Mouse (Mus musculus) limb, embryonic 11.5 days (tissue): ENCODE measurements at regions not wholly inside any gene's neighbourhood (a gene's known extent, or its start where the extent isn't known, plus 50 kb on each side); places are given as distances from the start of the nearest gene placed in this dataset.
"Not testable (repeated sequence)": the region's sequence is repeated elsewhere in the genome, so short reads cannot be mapped to it uniquely, and the experiment has no call there.

ENCODE experiments used
- ATAC-seq: fragments of 200-750 bp; cut with Nextera tagmentation; 2 replicates; pipeline ENCODE4 v1.8.0; 2017; ENCODE audit warnings: low read depth; ENCODE audit not compliant: insufficient number of reproducible peaks, low FRiP score, low TSS enrichment
- DNase-seq: peaks from one replicate; pipeline ENCODE4 v3.0.0-alpha.2; 2015; ENCODE audit warnings: low spot score
- H3K27ac ChIP-seq: fragments of 300-500 bp; sonication (generic); replicated peaks from 2 replicates; pipeline ENCODE4 v1.5.1; 2014; ENCODE audit warnings: low read depth, mild to moderate bottlenecking, low read length
- H3K27me3 ChIP-seq: fragments of 300-500 bp; sonication (generic); 2 replicates; pipeline ENCODE4 v1.6.1; 2014; ENCODE audit warnings: mild to moderate bottlenecking, low read length, mixed read lengths; ENCODE audit not compliant: control insufficient read depth, insufficient read depth
- H3K36me3 ChIP-seq: fragments of 300-500 bp; sonication (generic); 2 replicates; pipeline ENCODE4 v1.6.1; 2014; ENCODE audit warnings: mild to moderate bottlenecking, low read length, moderate library complexity, mixed read lengths; ENCODE audit not compliant: control insufficient read depth, insufficient read depth
- H3K4me1 ChIP-seq: fragments of 300-500 bp; sonication (generic); 2 replicates; pipeline ENCODE4 v1.6.1; 2014; ENCODE audit warnings: low read length, mixed read lengths; ENCODE audit not compliant: control insufficient read depth, insufficient read depth
- H3K4me2 ChIP-seq: fragments of 300-500 bp; sonication (generic); 2 replicates; pipeline ENCODE4 v1.6.1; 2014; ENCODE audit warnings: low read depth, mild to moderate bottlenecking, moderate library complexity; ENCODE audit not compliant: severe bottlenecking
- H3K4me3 ChIP-seq: fragments of 300-500 bp; sonication (generic); 2 replicates; pipeline ENCODE4 v1.5.1; 2014; ENCODE audit warnings: low read depth, low read length
- H3K9ac ChIP-seq: fragments of 300-500 bp; sonication (generic); 2 replicates; pipeline ENCODE4 v1.6.1; 2014; ENCODE audit warnings: mild to moderate bottlenecking, low read length
- H3K9me3 ChIP-seq: fragments of 300-500 bp; sonication (generic); 2 replicates; pipeline ENCODE4 v1.6.1; 2016; ENCODE audit warnings: low read length; ENCODE audit not compliant: control insufficient read depth
- WGBS: fragments of 180-500 bp; shearing (Covaris S2); extraction: QIAGEN DNeasy Blood & Tissue Kit; methylation state at CpG from one replicate; pipeline ENCODE4 v1.1.7; 2014; 5-methylcytosine and 5-hydroxymethylcytosine counted together

DNA sequence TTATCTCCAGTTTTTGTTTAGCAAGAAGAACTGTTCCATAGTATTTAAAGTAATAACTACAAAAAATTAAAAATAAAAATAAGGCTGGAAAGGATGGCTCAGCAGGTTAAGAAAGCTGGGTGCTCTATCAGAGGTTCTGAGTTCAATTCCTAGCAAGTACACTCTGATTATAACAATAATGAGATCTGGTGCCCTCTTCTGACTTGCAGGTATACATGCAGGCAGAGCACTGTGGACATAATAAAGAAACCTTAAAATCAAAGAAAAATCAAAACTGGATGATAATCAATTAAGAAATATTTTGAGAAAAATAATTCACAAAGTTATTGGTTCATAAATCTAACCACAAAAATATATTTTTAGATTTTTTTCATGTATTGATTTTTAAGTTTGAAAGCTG lies 346.7 kb upstream of the Cdh8 start:
- no peak for ATAC-seq
- Histone ChIP-seq H3K9ac (no peak overlapping the region), H3K27me3 (no peaks in the 10 kb centered on the region), H3K9me3 (no peaks in the 10 kb centered on the region), H3K4me3 (no peak overlapping the region), H3K36me3 (no peaks in the 10 kb centered on the region), H3K4me2 (no peak overlapping the region), H3K27ac (no peak overlapping the region), H3K4me1 (no peaks in the 10 kb centered on the region)
- DNase-seq = no peak

DNA sequence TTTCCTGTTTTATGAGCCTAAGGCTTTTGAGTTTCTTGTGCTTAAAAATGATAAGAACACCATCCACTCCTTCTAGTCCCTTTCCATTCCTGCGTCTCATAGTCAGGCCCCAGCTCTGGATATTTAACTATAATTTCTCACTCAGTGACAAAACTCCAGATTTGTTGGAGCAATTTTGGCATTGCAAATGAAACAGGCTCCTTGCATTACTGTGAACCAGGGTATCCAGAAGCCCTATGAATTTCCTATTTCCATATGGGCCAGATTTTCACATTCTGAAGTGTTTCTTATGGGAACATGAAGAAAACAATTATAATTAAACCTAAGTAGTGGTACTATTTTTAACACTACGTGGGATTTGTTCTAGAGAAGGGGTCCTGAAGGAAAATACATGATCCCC lies 319.9 kb upstream of the Cdh8 start:
- ATAC-seq = no peak
- no peak overlapping the region for H3K27ac ChIP-seq

DNA sequence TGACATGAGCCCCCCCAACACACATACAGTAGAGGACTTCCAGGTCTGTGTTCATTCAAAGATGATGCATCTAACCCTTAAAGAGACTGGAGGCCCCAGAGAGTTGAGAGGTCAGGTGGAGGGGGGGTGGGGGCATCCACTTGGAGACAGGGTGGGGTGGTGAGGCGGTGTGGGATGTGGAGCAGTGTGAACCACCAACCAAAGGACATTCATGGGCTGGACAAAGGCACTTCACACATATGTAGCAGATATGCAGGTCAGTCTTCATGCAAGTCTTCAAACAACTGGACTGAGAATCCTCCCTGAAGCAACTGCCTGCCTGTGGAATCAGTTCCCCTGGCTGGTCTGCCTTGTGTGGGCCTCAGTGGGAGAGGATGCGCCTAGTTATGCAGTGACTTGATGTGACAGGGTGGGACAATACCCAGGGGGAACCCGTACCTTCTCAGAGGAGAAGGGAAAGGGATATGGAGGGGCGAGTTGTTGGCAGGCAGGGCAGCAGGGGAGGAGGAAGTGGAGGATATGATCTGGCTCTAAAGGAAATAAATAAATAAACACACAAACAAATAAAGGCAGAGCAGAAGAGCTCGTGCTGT lies 308.5 kb upstream of the Cdh8 start:
- Histone ChIP-seq H3K4me1 (no peaks in the 10 kb centered on the region), H3K27me3 (no peaks in the 10 kb centered on the region), H3K4me2 (no peak overlapping the region), H3K27ac (no peak overlapping the region), H3K4me3 (no peak overlapping the region), H3K9me3 (no peaks in the 10 kb centered on the region), H3K9ac (no peak overlapping the region), H3K36me3 (no peaks in the 10 kb centered on the region)
- ATAC-seq (peak; percentile 69; the same call in 1 of the 2 replicates), DNase-seq (no peak)
- WGBS = 78% methylated on average over 5 of the region's 5 CpGs

More for the DNA sequence above, 319.9 kb upstream of the Cdh8 start:
- WGBS = 80% methylated on average over 2 of the region's 2 CpGs
- no peaks in the 10 kb centered on the region for H3K36me3 ChIP-seq
- H3K4me2 ChIP-seq = no peak overlapping the region
- H3K9ac ChIP-seq = no peak overlapping the region
- H3K4me3 ChIP-seq = no peak overlapping the region
- no peaks in the 10 kb centered on the region for H3K4me1 ChIP-seq
- no peaks in the 10 kb centered on the region for H3K27me3 ChIP-seq
- H3K9me3 ChIP-seq = no peaks in the 10 kb centered on the region
- no peak for DNase-seq

DNA sequence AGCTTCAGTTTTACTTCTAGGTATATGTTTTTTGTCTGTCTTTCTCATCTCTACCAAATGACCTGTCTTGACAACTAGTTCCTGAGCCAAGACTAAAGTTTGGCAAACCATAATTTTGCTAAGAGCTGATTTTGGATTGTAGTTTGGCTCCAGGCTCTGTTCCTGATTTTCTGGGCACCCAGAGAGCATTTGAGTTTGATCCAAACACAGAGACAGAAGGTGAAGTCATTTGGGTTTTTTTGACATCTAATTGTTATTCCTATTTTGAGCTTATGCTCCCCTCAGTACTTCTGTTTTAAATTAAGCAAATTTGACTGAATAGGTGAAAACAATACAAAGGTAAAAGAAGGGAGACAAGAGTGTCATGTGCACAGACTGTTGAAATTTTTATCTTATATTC lies 302.7 kb upstream of the Cdh8 start:
- Histone ChIP-seq H3K27me3 (no peaks in the 10 kb centered on the region), H3K9ac (no peak overlapping the region), H3K4me2 (no peak overlapping the region), H3K9me3 (no peaks in the 10 kb centered on the region), H3K36me3 (no peaks in the 10 kb centered on the region), H3K27ac (no peak overlapping the region), H3K4me3 (no peak overlapping the region), H3K4me1 (no peaks in the 10 kb centered on the region)
- DNase-seq (no peak), ATAC-seq (no peak)

DNA sequence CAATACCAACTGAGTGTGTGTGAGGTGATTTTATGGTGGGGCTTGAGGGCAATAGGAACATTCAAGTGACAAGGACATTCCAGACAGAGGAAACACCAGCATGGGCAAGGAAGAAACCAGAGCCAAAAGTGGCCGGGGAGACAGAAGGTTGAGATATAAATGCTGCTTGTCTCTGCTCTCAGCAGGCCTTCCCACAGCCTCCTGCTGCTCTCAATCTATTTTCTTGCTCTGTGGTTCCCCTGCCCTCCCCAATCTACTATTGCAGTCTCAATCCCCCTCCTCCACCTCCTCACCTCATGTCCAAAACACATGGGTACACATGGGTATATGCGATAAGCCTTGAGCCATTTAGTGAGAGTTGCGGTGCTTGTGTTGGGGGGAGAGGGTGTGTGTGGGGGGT lies 265.4 kb upstream of the Cdh8 start:
- Histone ChIP-seq H3K27ac (no peak overlapping the region), H3K4me2 (no peak overlapping the region), H3K27me3 (no peaks in the 10 kb centered on the region), H3K9me3 (no peaks in the 10 kb centered on the region), H3K36me3 (no peaks in the 10 kb centered on the region), H3K4me1 (no peaks in the 10 kb centered on the region), H3K4me3 (no peak overlapping the region), H3K9ac (no peak overlapping the region)
- DNase-seq = no peak
- no peak for ATAC-seq
- WGBS = 48% methylated on average over 3 of the region's 3 CpGs

DNA sequence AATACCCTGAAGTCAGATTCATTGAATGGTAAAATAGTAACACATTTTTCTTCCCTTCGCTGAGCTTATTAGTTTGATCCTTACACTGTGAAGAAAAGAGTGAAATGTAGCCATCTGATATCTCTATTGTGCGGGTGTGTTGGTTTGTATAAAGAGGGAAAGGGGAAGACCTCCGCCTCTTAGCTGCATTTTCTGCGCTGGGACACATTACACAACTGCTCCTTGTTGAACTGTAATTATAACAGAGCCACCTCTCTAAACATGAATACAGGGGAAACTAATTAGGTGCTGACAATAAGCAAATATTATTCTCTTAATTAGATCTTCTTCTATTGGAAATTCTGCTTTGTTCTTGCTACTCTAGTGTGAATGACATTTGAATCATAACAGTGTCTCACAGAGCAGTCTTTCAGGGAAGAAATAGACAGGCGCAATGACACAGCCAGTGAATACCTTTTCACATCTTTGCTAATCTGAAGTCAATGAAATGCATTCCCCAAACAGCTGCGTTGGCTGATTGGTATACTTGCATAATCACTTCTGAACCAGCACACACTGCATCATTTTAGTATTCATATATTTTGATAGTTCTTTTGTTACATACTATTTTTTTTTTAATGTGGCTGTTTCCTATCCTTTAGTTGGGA lies 263.1 kb upstream of the Cdh8 start:
- not testable (repeated sequence) for H3K4me3 ChIP-seq, H3K4me2 ChIP-seq, H3K9ac ChIP-seq, H3K27me3 ChIP-seq, H3K9me3 ChIP-seq, ATAC-seq, H3K4me1 ChIP-seq, H3K36me3 ChIP-seq, DNase-seq, H3K27ac ChIP-seq
- 89% methylated on average over 6 of the region's 6 CpGs for WGBS

DNA sequence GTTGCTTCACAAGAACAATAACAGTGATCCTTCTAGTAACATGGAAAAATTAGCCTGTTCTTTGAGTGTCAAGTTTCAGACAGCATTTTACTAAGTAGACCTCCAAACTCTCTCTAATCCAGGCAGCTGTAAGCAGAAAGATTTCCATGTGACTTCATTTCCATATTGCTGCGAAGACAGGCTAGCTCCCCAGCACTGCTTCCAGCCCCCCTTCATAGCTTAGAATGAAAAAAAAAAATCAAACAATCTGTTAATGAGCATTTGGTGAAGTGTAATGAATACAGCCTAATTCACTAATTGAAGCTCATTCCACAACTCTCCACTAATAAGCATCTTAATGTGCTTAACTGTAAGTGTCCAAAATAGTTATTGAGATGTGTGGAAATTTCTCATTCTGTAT lies 251.4 kb upstream of the Cdh8 start:
- H3K36me3 ChIP-seq, H3K9ac ChIP-seq, H3K4me2 ChIP-seq, H3K9me3 ChIP-seq, DNase-seq, H3K27ac ChIP-seq, H3K4me1 ChIP-seq, H3K4me3 ChIP-seq, H3K27me3 ChIP-seq, ATAC-seq: not testable (repeated sequence)
- WGBS = 70% methylated on average over 1 of the region's 1 CpGs

DNA sequence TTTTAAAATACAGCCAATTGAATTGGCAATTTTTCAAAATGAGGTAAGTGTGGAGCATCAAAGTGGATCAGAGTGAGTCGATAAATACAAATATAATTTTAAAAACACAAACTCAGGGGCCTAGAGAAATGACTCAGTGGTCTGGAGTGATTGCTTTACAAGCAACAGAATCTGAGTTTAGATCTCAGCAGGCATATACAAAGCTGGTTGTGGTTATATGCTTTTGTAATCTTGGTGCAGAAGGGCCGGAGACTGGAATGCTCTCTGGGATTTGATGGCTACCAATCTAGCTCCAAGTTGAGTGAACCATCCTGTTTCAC lies 235.0 kb upstream of the Cdh8 start:
- DNase-seq (no peak), ATAC-seq (no peak)
- Histone ChIP-seq H3K4me2 (no peak overlapping the region), H3K9me3 (no peaks in the 10 kb centered on the region), H3K4me3 (no peak overlapping the region), H3K27ac (no peak overlapping the region), H3K27me3 (no peaks in the 10 kb centered on the region), H3K9ac (no peak overlapping the region), H3K36me3 (no peaks in the 10 kb centered on the region), H3K4me1 (no peaks in the 10 kb centered on the region)
- 66% methylated on average over 2 of the region's 2 CpGs for WGBS
